8 mouse cellular contexts compared by ENCODE assay signal in genomic region chr12:112560176-112560797, GRCm38 (mm10). TPM values are rescaled to one million over a fixed set of nuclear protein-coding genes. Genes with fewer than 3 reads are reported as not detected.
A peak's percentile ranks its signal among the peaks of the same experiment; 100 is the strongest.
DNase-seq lines count a peak whose midpoint lies in the region; ATAC-seq and TF ChIP-seq lines count a peak whose summit lies in the region.

No protein-coding gene starts in this region.

- H3K9ac ChIP-seq in forebrain, embryonic 12.5 days: no peak overlapping the region
- no peak overlapping the region for H3K9ac ChIP-seq in forebrain, embryonic 11.5 days (ENCODE audit: low read length)
- H3K9ac ChIP-seq in CH12.LX (ENCODE audit: insufficient read depth, low read depth): no peak overlapping the region
- no peak overlapping the region for H3K9ac ChIP-seq in heart, embryonic 15.5 days
- no peak overlapping the region for H3K9ac ChIP-seq in liver, embryonic 11.5 days (ENCODE audit: low read depth, low read length)
- H3K9ac ChIP-seq in neural tube, embryonic 15.5 days (replicated peaks): no peak overlapping the region

- H3K27me3 ChIP-seq in forebrain, embryonic 12.5 days: no peaks in the 10 kb centered on the region
- H3K27me3 ChIP-seq in forebrain, embryonic 11.5 days (ENCODE audit: control insufficient read depth, insufficient read depth, low read length): no peaks in the 10 kb centered on the region
- H3K27me3 ChIP-seq in CH12.LX (replicated peaks): no peaks in the 10 kb centered on the region
- H3K27me3 ChIP-seq in heart, embryonic 15.5 days: peaks cover 2% of the 10 kb centered on the region; the same call in 1 of the 2 replicates
- no peaks in the 10 kb centered on the region for H3K27me3 ChIP-seq in liver, embryonic 11.5 days (replicated peaks; ENCODE audit: control insufficient read depth, insufficient read depth, low read length)
- no peaks in the 10 kb centered on the region for H3K27me3 ChIP-seq in neural tube, embryonic 15.5 days (replicated peaks)

- ATAC-seq in forebrain, embryonic 12.5 days (ENCODE audit: low FRiP score): 0 out of 2 replicates have a peak, but pooled peaks have one; percentile 36
- no peak for ATAC-seq in forebrain, embryonic 11.5 days (replicated peaks; ENCODE audit: low FRiP score)
- ATAC-seq in heart, embryonic 15.5 days (replicated peaks; ENCODE audit: insufficient number of reproducible peaks, insufficient read depth, low FRiP score, low read depth): peak; percentile 31; the same call in 1 of the 2 replicates
- no peak for ATAC-seq in liver, embryonic 11.5 days (replicated peaks; ENCODE audit: low FRiP score)
- ATAC-seq in neural tube, embryonic 15.5 days (ENCODE audit: low FRiP score): no peak

- TF ChIP-seq EP300 in CH12.LX (IDR thresholded peaks at IDR 0.05; ENCODE audit: low read length): no peak

- TF ChIP-seq CTCF in CH12.LX (conservative IDR thresholded peaks at IDR 0.05 in 1 of 2, IDR thresholded peaks at IDR 0.05 in 1 of 2; ENCODE audit: low read depth in 2 of 2, low read length in 2 of 2): peak; percentile 26 to 68; a peak in 2 of 4 replicates

- no peak overlapping the region for H3K27ac ChIP-seq in forebrain, embryonic 12.5 days
- H3K27ac ChIP-seq in forebrain, embryonic 11.5 days (ENCODE audit: low read depth, low read length): no peak overlapping the region
- no peak overlapping the region for H3K27ac ChIP-seq in CH12.LX (ENCODE audit: insufficient read depth, low read depth)
- no peak overlapping the region for H3K27ac ChIP-seq in heart, embryonic 15.5 days
- H3K27ac ChIP-seq in liver, embryonic 11.5 days (ENCODE audit: low read depth, low read length): 0 out of 2 replicates have a peak overlapping the region, but pooled peaks have one; percentile 16
- H3K27ac ChIP-seq in neural tube, embryonic 15.5 days (replicated peaks): no peak overlapping the region

- intact Hi-C loops in gastrocnemius, postnatal 36 days (cut with DNase I): no loop called here

- in situ Hi-C loops in CH12.LX (cut with MboI; ENCODE audit: low pct_ligation_motif_present, low pct_unique_long_range_greater_than_20kb, low sequenced_read_pairs): loop anchor here (5.0 kb wide), 1 partner anchor 37 kb away; no protein-coding TSS in a partner anchor

- no peaks in the 10 kb centered on the region for H3K9me3 ChIP-seq in forebrain, embryonic 12.5 days
- H3K9me3 ChIP-seq in forebrain, embryonic 11.5 days (ENCODE audit: control insufficient read depth, low read length): no peaks in the 10 kb centered on the region
- H3K9me3 ChIP-seq in CH12.LX (replicated peaks; ENCODE audit: low read length): no peaks in the 10 kb centered on the region
- no peaks in the 10 kb centered on the region for H3K9me3 ChIP-seq in heart, embryonic 15.5 days (replicated peaks)
- no peaks in the 10 kb centered on the region for H3K9me3 ChIP-seq in liver, embryonic 11.5 days (ENCODE audit: control insufficient read depth, low read length)
- H3K9me3 ChIP-seq in neural tube, embryonic 15.5 days (replicated peaks): no peaks in the 10 kb centered on the region

- peak; percentile 9 for TF ChIP-seq RAD21 in CH12.LX (IDR thresholded peaks at IDR 0.05; ENCODE audit: low read depth, low read length)

- no peak for DNase-seq in forebrain, embryonic 11.5 days (ENCODE audit: low spot score)
- DNase-seq in CH12.LX (ENCODE audit: extremely low read depth): peak; percentile 36
- DNase-seq in liver, embryonic 11.5 days (ENCODE audit: low spot score): no peak
- DNase-seq in testis, postnatal 10 days (ENCODE audit: low spot score): no peak
- no peak for DNase-seq in gastrocnemius, postnatal 36 days

- 0 out of 2 replicates have a peak, but pooled peaks cover 7% of the 10 kb centered on the region for H3K4me1 ChIP-seq in forebrain, embryonic 12.5 days
- no peaks in the 10 kb centered on the region for H3K4me1 ChIP-seq in forebrain, embryonic 11.5 days (replicated peaks; ENCODE audit: control insufficient read depth, insufficient read depth, low read length)
- peaks cover 4 to 50% of the 10 kb centered on the region in 2 experiments for H3K4me1 ChIP-seq in CH12.LX (ENCODE audit: control insufficient read depth in 1 of 2, insufficient read depth in 2 of 2)
- peaks cover 11% of the 10 kb centered on the region for H3K4me1 ChIP-seq in heart, embryonic 15.5 days (replicated peaks)
- no peaks in the 10 kb centered on the region; the same call in 1 of the 2 replicates for H3K4me1 ChIP-seq in liver, embryonic 11.5 days (replicated peaks; ENCODE audit: control insufficient read depth, insufficient read depth, low read length)
- no peaks in the 10 kb centered on the region for H3K4me1 ChIP-seq in neural tube, embryonic 15.5 days

- no peak overlapping the region for H3K4me3 ChIP-seq in forebrain, embryonic 12.5 days (replicated peaks)
- no peak overlapping the region for H3K4me3 ChIP-seq in forebrain, embryonic 11.5 days (ENCODE audit: low read depth, low read length)
- no peak overlapping the region for H3K4me3 ChIP-seq in CH12.LX (replicated peaks in 1 of 3; ENCODE audit: low read depth in 2 of 3, low read length in 2 of 3, poor library complexity in 1 of 3)
- no peak overlapping the region for H3K4me3 ChIP-seq in heart, embryonic 15.5 days
- no peak overlapping the region for H3K4me3 ChIP-seq in liver, embryonic 11.5 days (ENCODE audit: low read depth, low read length)
- no peak overlapping the region for H3K4me3 ChIP-seq in neural tube, embryonic 15.5 days (replicated peaks)

- H3K36me3 ChIP-seq in forebrain, embryonic 12.5 days (replicated peaks): no peaks in the 10 kb centered on the region
- no peaks in the 10 kb centered on the region for H3K36me3 ChIP-seq in forebrain, embryonic 11.5 days (ENCODE audit: control insufficient read depth, insufficient read depth, low read length)
- H3K36me3 ChIP-seq in CH12.LX (replicated peaks in 1 of 2; ENCODE audit: control insufficient read depth in 1 of 2, insufficient read depth in 1 of 2, low read length in 1 of 2): no peaks in the 10 kb centered on the region
- no peaks in the 10 kb centered on the region for H3K36me3 ChIP-seq in heart, embryonic 15.5 days
- H3K36me3 ChIP-seq in liver, embryonic 11.5 days (ENCODE audit: control insufficient read depth, insufficient read depth, low read length): no peaks in the 10 kb centered on the region
- no peaks in the 10 kb centered on the region for H3K36me3 ChIP-seq in neural tube, embryonic 15.5 days

- dilution Hi-C loops in CH12.LX (cut with MboI; ENCODE audit: extremely low pct_ligation_motif_present, extremely low pct_unique_long_range_greater_than_20kb, low sequenced_read_pairs): no loop called here

- no peaks in the 10 kb centered on the region for H3K79me2 ChIP-seq in CH12.LX (replicated peaks; ENCODE audit: control insufficient read depth, extremely low read depth, insufficient read depth, poor library complexity, severe bottlenecking)

- WGBS in forebrain, embryonic 12.5 days: 42% methylated on average over 5 of the region's 5 CpGs
- 54% methylated on average over 4 of the region's 5 CpGs for WGBS in forebrain, embryonic 11.5 days
- 39% methylated on average over 5 of the region's 5 CpGs for WGBS in heart, embryonic 15.5 days
- WGBS in liver, embryonic 11.5 days: 66% methylated on average over 4 of the region's 5 CpGs
- 64% methylated on average over 5 of the region's 5 CpGs for WGBS in neural tube, embryonic 15.5 days

- H3K4me2 ChIP-seq in forebrain, embryonic 12.5 days: no peak overlapping the region
- no peak overlapping the region for H3K4me2 ChIP-seq in forebrain, embryonic 11.5 days (ENCODE audit: low read depth, low read length, severe bottlenecking)
- no peak overlapping the region for H3K4me2 ChIP-seq in CH12.LX (ENCODE audit: insufficient read depth, low read depth, poor library complexity, severe bottlenecking)
- no peak overlapping the region for H3K4me2 ChIP-seq in heart, embryonic 15.5 days
- no peak overlapping the region for H3K4me2 ChIP-seq in liver, embryonic 11.5 days
- no peak overlapping the region for H3K4me2 ChIP-seq in neural tube, embryonic 15.5 days

- TF ChIP-seq POLR2A in CH12.LX (IDR thresholded peaks at IDR 0.05; ENCODE audit: low read depth, low read length): no peak

TF ChIP-seq in CH12.LX, 34 proteins besides CTCF, POLR2A, EP300 and RAD21 (continues in another document):
- peak; percentile 40 for TF ChIP-seq SMC3 (IDR thresholded peaks at IDR 0.05; ENCODE audit: low read depth, low read length)

RNA-seq across cellular contexts. Expression of gene Inf2, which starts 28.3 kb away (rescaled TPM):
- polyA plus RNA-seq in forebrain, embryonic 12.5 days (2016; fragmentation: Nextera tagmentation; extraction: Ambion mirVana): 0.70 and 1.3 TPM in 2 replicates
- polyA plus RNA-seq in forebrain, embryonic 11.5 days (2014; fragmentation: Nextera tagmentation; extraction: Ambion mirVana): 1.6 and 2.4 TPM in 2 replicates
- 29.7 and 36.6 TPM in 2 replicates for total RNA-seq in CH12.LX (2012; rRNA removed)
- 13.5 and 13.9 TPM in 2 replicates for total RNA-seq in CH12.LX (2014; rRNA removed)
- 129 and 131 TPM in 2 replicates for polyA plus RNA-seq in CH12.LX (2012; ENCODE audit: insufficient read length, low read depth)
- polyA plus RNA-seq in heart, embryonic 15.5 days (2015; fragmentation: Nextera tagmentation; extraction: Ambion mirVana): 3.1 and 3.4 TPM in 2 replicates
- polyA plus RNA-seq in liver, embryonic 11.5 days (2014; fragmentation: Nextera tagmentation; extraction: Ambion mirVana): 4.6 and 6.5 TPM in 2 replicates
- polyA plus RNA-seq in neural tube, embryonic 15.5 days (2015; fragmentation: Nextera tagmentation; extraction: Ambion mirVana): 1.7 and 2.5 TPM in 2 replicates
- 10 to 100 TPM in 1 of 2 experiments, 1 to 10 TPM in 1; 9.2 to 11.1 TPM for total RNA-seq in gastrocnemius, postnatal 36 days (2021)

RNA-seq across cellular contexts. Expression of gene Tmem179, which starts 43.7 kb away (rescaled TPM):
- 10.7 and 11.5 TPM in 2 replicates for polyA plus RNA-seq in forebrain, embryonic 12.5 days (2016; fragmentation: Nextera tagmentation; extraction: Ambion mirVana)
- polyA plus RNA-seq in forebrain, embryonic 11.5 days (2014; fragmentation: Nextera tagmentation; extraction: Ambion mirVana): 3.1 and 3.4 TPM in 2 replicates
- total RNA-seq in CH12.LX (2012; rRNA removed) (not detected in 2 replicates), CH12.LX (2014; rRNA removed) (not detected in 2 replicates)
- not detected in 2 replicates for polyA plus RNA-seq in CH12.LX (2012; ENCODE audit: insufficient read length, low read depth)
- polyA plus RNA-seq in heart, embryonic 15.5 days (2015; fragmentation: Nextera tagmentation; extraction: Ambion mirVana): 0.39 and 0.99 TPM in 2 replicates
- polyA plus RNA-seq in liver, embryonic 11.5 days (2014; fragmentation: Nextera tagmentation; extraction: Ambion mirVana): 0.70 and 0.71 TPM in 2 replicates
- polyA plus RNA-seq in neural tube, embryonic 15.5 days (2015; fragmentation: Nextera tagmentation; extraction: Ambion mirVana): 69.0 and 84.0 TPM in 2 replicates
- total RNA-seq in gastrocnemius, postnatal 36 days (2021): not detected

RNA-seq across cellular contexts. Expression of gene Adssl1, which starts 59.6 kb away (rescaled TPM):
- polyA plus RNA-seq in forebrain, embryonic 12.5 days (2016; fragmentation: Nextera tagmentation; extraction: Ambion mirVana): 2.0 and 2.8 TPM in 2 replicates
- polyA plus RNA-seq in forebrain, embryonic 11.5 days (2014; fragmentation: Nextera tagmentation; extraction: Ambion mirVana): 1.9 and 2.1 TPM in 2 replicates
- total RNA-seq in CH12.LX (2012; rRNA removed) (9.4 and 10.7 TPM in 2 replicates), CH12.LX (2014; rRNA removed) (10.2 and 11.8 TPM in 2 replicates)
- polyA plus RNA-seq in CH12.LX (2012; ENCODE audit: insufficient read length, low read depth): 29.4 and 37.1 TPM in 2 replicates
- 85.8 and 93.7 TPM in 2 replicates for polyA plus RNA-seq in heart, embryonic 15.5 days (2015; fragmentation: Nextera tagmentation; extraction: Ambion mirVana)
- 5.6 and 7.4 TPM in 2 replicates for polyA plus RNA-seq in liver, embryonic 11.5 days (2014; fragmentation: Nextera tagmentation; extraction: Ambion mirVana)
- polyA plus RNA-seq in neural tube, embryonic 15.5 days (2015; fragmentation: Nextera tagmentation; extraction: Ambion mirVana): 7.6 and 8.6 TPM in 2 replicates
- 100 to 1,000 TPM; 904 to 982 TPM for total RNA-seq in gastrocnemius, postnatal 36 days (2021)

Comparison
In these comparisons a context has a peak if more than half of its experiments do, and no peak if none do; other contexts are left out.
1. ATAC-seq: peak in forebrain, embryonic 12.5 days (single experiment) and heart, embryonic 15.5 days (single experiment); none in forebrain, embryonic 11.5 days (single experiment), liver, embryonic 11.5 days (single experiment) and neural tube, embryonic 15.5 days (single experiment).
2. RNA of gene Inf2, which starts 28.3 kb away (polyA plus RNA-seq): 129 to 131 TPM in CH12.LX; 4.6 to 6.5 TPM in liver, embryonic 11.5 days, 3.1 to 3.4 TPM in heart, embryonic 15.5 days, 1.7 to 2.5 TPM in neural tube, embryonic 15.5 days, 1.6 to 2.4 TPM in forebrain, embryonic 11.5 days and 0.70 to 1.3 TPM in forebrain, embryonic 12.5 days; every median in the first group is over 10 times any median in the second.